Mouse (Mus musculus) lung, embryonic 15.5 days (tissue): Measurements from ENCODE around the gene Fam228b. TPM values are rescaled to one million over a fixed set of nuclear protein-coding genes. Genes with fewer than 3 reads are reported as not detected.
"Not testable (repeated sequence)": the region's sequence is repeated elsewhere in the genome, so short reads cannot be mapped to it uniquely, and the experiment has no call there.

Experiments
- ATAC-seq: fragments of 200-750 bp; cut with Nextera tagmentation; 2 replicates; pipeline ENCODE4 v1.8.0; 2017; ENCODE audit warnings: moderate number of reproducible peaks, borderline replicate concordance; ENCODE audit not compliant: low FRiP score, low TSS enrichment; ENCODE audit errors: extremely low read depth
- H3K27ac ChIP-seq: fragments of 300-500 bp; sonication (generic); 2 replicates; pipeline ENCODE4 v1.5.1; 2015; ENCODE audit warnings: moderate library complexity, mild to moderate bottlenecking, inconsistent platforms
- H3K27me3 ChIP-seq: fragments of 300-500 bp; sonication (generic); 2 replicates; pipeline ENCODE4 v1.6.1; 2015; ENCODE audit warnings: inconsistent platforms
- H3K36me3 ChIP-seq: fragments of 300-500 bp; sonication (generic); 2 replicates; pipeline ENCODE4 v1.6.1; 2015; ENCODE audit warnings: inconsistent platforms
- H3K4me1 ChIP-seq: fragments of 300-500 bp; sonication (generic); 2 replicates; pipeline ENCODE4 v1.6.1; 2015; ENCODE audit warnings: inconsistent platforms
- H3K4me2 ChIP-seq: fragments of 300-500 bp; sonication (generic); 2 replicates; pipeline ENCODE4 v1.6.1; 2015; ENCODE audit warnings: inconsistent platforms, mild to moderate bottlenecking, moderate library complexity
- H3K4me3 ChIP-seq: fragments of 300-500 bp; sonication (generic); 2 replicates; pipeline ENCODE4 v1.5.1; 2015; ENCODE audit warnings: mild to moderate bottlenecking, inconsistent platforms
- H3K9ac ChIP-seq: fragments of 300-500 bp; sonication (generic); 2 replicates; pipeline ENCODE4 v1.6.1; 2015; ENCODE audit warnings: inconsistent platforms
- H3K9me3 ChIP-seq: fragments of 300-500 bp; sonication (generic); 2 replicates; pipeline ENCODE4 v1.6.1; 2016; ENCODE audit warnings: inconsistent platforms
- WGBS: fragments of 180-500 bp; shearing (Covaris S2); methylation state at CpG from one replicate; pipeline ENCODE4 v1.1.7; 2015; 5-methylcytosine and 5-hydroxymethylcytosine counted together
- polyA plus RNA-seq: library from polyadenylated mRNA; unstranded; fragments of >200 nt; fragmentation: Nextera tagmentation; extraction: Ambion mirVana; gene quantifications from 2 replicates; pipeline ENCODE4 v1.2.1, GENCODE M21; 2015

Gene Fam228b
- polyA plus RNA-seq, 1 experiment from 2014 or later: 1.5 TPM

DNA sequence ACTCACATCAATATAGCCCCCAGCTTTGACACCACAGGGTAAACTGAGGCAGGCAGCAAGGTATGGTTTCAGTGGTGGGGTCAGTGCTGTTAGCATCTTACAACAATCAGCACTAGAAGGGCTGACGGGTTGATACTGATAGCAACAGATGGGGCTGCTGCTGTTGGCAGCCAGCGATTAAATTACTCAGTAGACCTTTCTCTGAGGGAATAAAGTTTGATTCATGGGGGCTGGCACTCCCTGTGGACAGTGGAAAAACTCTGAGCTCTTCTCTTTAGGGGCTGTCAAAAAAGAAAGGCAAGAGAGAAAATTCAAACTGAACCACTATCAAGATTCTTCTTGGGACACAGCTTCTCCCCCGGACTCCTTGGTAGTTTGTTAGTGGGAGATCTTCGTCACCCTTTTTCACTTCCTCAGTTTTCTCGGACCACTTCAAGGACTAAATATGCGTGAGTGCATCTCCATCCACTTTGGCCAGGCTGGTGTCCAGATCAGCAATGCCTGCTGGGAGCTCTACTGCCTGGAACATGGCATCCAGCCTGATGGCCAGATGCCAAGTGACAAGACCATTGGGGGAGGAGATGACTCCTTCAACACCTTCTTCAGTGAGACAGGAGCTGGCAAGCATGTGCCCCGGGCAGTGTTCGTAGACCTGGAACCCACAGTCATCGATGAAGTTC lies 12.8 kb upstream of the Fam228b start:
- ATAC-seq, H3K9me3 ChIP-seq, H3K4me3 ChIP-seq, H3K9ac ChIP-seq, H3K27me3 ChIP-seq, H3K4me1 ChIP-seq, H3K27ac ChIP-seq, H3K4me2 ChIP-seq, H3K36me3 ChIP-seq: not testable (repeated sequence)
- WGBS: 83% methylated on average over 9 of the region's 9 CpGs

- Histone ChIP-seq H3K27ac (no peak overlapping the region), H3K27me3 (no peaks in the 10 kb centered on the region), H3K9ac (no peak overlapping the region), H3K4me1 (no peaks in the 10 kb centered on the region), H3K36me3 (no peaks in the 10 kb centered on the region), H3K4me3 (no peak overlapping the region), H3K9me3 (no peaks in the 10 kb centered on the region), H3K4me2 (no peak overlapping the region)
- 93% methylated on average over 1 of the region's 1 CpGs for WGBS
- no peak for ATAC-seq
Observed at GRCm38 (mm10) chr12:4781270-4781669, 12.2 kb upstream of the Fam228b start.

DNA sequence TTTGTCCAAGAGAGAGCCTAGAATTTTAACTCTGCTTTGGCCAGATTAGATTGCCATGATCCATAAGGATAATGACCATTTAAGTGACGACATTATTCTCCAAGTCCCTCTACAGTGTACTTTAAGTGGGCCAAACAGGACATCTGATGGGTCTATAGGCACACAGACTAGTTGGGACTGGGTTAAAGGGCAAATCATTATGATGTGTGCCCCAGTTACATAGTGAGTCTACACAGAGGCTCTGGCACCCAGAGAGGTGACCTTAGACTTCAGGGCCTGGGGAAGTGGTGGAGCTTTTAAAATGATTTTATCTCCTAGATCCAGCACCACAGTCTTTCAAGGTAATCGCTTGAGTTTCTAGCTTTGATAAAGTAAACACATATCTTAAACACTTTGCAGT lies 11.2 kb upstream of the Fam228b start:
- 48% methylated on average over 2 of the region's 2 CpGs for WGBS
- no peak overlapping the region for H3K4me3 ChIP-seq
- ATAC-seq: no peak
- no peaks in the 10 kb centered on the region for H3K36me3 ChIP-seq
- H3K4me1 ChIP-seq: no peaks in the 10 kb centered on the region
- no peaks in the 10 kb centered on the region for H3K27me3 ChIP-seq
- no peak overlapping the region for H3K4me2 ChIP-seq
- no peaks in the 10 kb centered on the region for H3K9me3 ChIP-seq
- H3K27ac ChIP-seq: no peak overlapping the region
- no peak overlapping the region for H3K9ac ChIP-seq

DNA sequence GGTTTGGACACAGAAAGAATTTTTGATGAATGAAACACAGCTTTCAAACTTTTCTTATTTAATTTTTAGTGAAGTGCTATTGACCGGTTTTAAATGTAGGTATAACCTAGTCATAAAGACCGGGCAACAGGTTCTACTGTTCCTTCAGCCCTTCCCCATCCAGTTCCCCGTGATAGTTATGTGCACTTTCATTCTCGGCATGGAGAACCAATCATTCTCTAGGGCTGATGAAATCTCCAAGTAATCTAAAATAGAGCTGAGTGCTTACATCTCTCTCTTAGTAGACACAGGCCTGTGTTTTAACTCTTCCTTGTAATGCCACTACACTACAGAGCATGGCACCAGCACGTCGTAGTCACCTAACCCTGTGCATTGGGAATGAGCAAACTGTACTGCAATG lies 8.7 kb upstream of the Fam228b start:
- Histone ChIP-seq H3K4me2 (no peak overlapping the region), H3K4me3 (no peak overlapping the region), H3K9ac (no peak overlapping the region), H3K4me1 (no peaks in the 10 kb centered on the region), H3K9me3 (no peaks in the 10 kb centered on the region), H3K27ac (no peak overlapping the region), H3K27me3 (no peaks in the 10 kb centered on the region), H3K36me3 (no peaks in the 10 kb centered on the region)
- 81% methylated on average over 6 of the region's 6 CpGs for WGBS
- ATAC-seq: no peak

DNA sequence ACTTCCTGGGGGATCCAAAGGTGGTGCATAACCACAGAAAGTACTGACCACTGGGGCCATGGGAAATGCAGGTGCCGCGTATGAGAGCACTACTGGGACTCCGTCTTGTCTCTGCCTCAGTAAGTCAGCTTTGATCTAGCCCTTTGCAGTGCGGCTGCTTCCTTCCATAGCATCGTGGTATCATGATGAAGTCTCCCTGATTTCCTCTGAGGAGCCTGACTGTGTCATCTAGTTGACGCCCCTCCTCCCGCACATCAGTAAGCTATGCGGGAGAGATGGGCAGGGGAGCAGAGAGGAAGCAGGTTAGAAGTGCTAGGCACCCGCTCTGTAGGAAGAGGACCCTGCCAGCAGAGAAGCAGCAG lies 6.5 kb upstream of the Fam228b start:
- Histone ChIP-seq H3K27me3 (no peaks in the 10 kb centered on the region), H3K36me3 (no peaks in the 10 kb centered on the region), H3K9ac (no peak overlapping the region), H3K4me3 (no peak overlapping the region), H3K27ac (no peak overlapping the region), H3K4me2 (no peak overlapping the region), H3K9me3 (no peaks in the 10 kb centered on the region), H3K4me1 (no peaks in the 10 kb centered on the region)
- ATAC-seq: no peak
- WGBS: 65% methylated on average over 9 of the region's 9 CpGs

GRCm38 (mm10) chr12:4774895-4775587 lies 6.0 kb upstream of the Fam228b start:
- no peaks in the 10 kb centered on the region for H3K4me1 ChIP-seq
- no peak for ATAC-seq
- no peak overlapping the region for H3K4me3 ChIP-seq
- H3K27ac ChIP-seq: no peak overlapping the region
- H3K27me3 ChIP-seq: no peaks in the 10 kb centered on the region
- no peak overlapping the region for H3K9ac ChIP-seq
- H3K4me2 ChIP-seq: no peak overlapping the region
- H3K9me3 ChIP-seq: no peaks in the 10 kb centered on the region
- H3K36me3 ChIP-seq: no peaks in the 10 kb centered on the region
- WGBS: 78% methylated on average over 8 of the region's 8 CpGs

GRCm38 (mm10) chr12:4769333-4769723 lies 261 bp upstream of the Fam228b start:
- 0 out of 2 replicates have a peak, but pooled peaks cover 5% of the 10 kb centered on the region for H3K4me1 ChIP-seq
- peak overlapping the region; percentile 76 for H3K9ac ChIP-seq
- no peaks in the 10 kb centered on the region for H3K27me3 ChIP-seq
- no peak overlapping the region; the same call in 1 of the 2 replicates for H3K27ac ChIP-seq
- H3K4me3 ChIP-seq: peak overlapping the region; percentile 64
- H3K9me3 ChIP-seq: no peaks in the 10 kb centered on the region
- peak; percentile 16; the same call in 1 of the 2 replicates for ATAC-seq
- no peaks in the 10 kb centered on the region for H3K36me3 ChIP-seq
- 18% methylated on average over 13 of the region's 13 CpGs for WGBS
- peak overlapping the region; percentile 74 for H3K4me2 ChIP-seq

GRCm38 (mm10) chr12:4757060-4757459 lies 12.0 kb downstream of the Fam228b start:
- no peak for ATAC-seq
- Histone ChIP-seq H3K4me3 (no peak overlapping the region), H3K4me1 (no peaks in the 10 kb centered on the region), H3K4me2 (no peak overlapping the region), H3K27ac (no peak overlapping the region), H3K27me3 (no peaks in the 10 kb centered on the region), H3K9ac (no peak overlapping the region), H3K9me3 (no peaks in the 10 kb centered on the region), H3K36me3 (no peaks in the 10 kb centered on the region)
- 83% methylated on average over 1 of the region's 1 CpGs for WGBS

- not testable (repeated sequence) for H3K27me3 ChIP-seq, H3K9me3 ChIP-seq, ATAC-seq, H3K27ac ChIP-seq, H3K4me1 ChIP-seq, H3K9ac ChIP-seq, H3K4me2 ChIP-seq, H3K36me3 ChIP-seq, H3K4me3 ChIP-seq
- WGBS: 87% methylated on average over 4 of the region's 4 CpGs
Observed at GRCm38 (mm10) chr12:4754451-4754850, 14.6 kb downstream of the Fam228b start.

DNA sequence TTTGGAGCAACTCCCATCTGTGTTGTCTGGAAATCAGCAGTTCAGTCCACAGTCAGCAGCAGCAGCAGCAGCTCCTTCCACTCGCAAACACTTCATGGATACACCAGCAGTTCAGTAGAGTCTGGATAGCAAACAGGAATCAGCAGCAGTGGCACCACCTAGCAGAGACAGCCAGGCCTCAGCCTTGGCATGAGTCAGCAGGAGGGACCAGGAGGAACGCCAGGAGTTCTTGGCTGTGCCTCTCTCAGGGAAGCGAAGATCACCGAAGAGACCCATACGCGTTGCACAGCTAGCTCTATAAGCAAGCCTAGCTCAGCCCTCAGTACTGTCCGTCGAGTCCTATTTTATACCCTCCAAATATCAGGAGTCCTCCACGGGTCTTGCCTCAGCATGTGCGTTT lies 24.6 kb downstream of the Fam228b start:
- H3K4me3 ChIP-seq: no peak overlapping the region
- H3K27ac ChIP-seq: no peak overlapping the region
- no peaks in the 10 kb centered on the region for H3K27me3 ChIP-seq
- H3K9ac ChIP-seq: no peak overlapping the region
- no peak for ATAC-seq
- H3K9me3 ChIP-seq: no peaks in the 10 kb centered on the region
- 88% methylated on average over 10 of the region's 10 CpGs for WGBS
- H3K36me3 ChIP-seq: no peaks in the 10 kb centered on the region
- H3K4me1 ChIP-seq: no peaks in the 10 kb centered on the region
- H3K4me2 ChIP-seq: no peak overlapping the region

- H3K9ac ChIP-seq: no peak overlapping the region
- H3K27me3 ChIP-seq: no peaks in the 10 kb centered on the region
- no peak overlapping the region for H3K4me3 ChIP-seq
- WGBS: 81% methylated on average over 3 of the region's 3 CpGs
- ATAC-seq: no peak
- H3K36me3 ChIP-seq: no peaks in the 10 kb centered on the region
- H3K27ac ChIP-seq: no peak overlapping the region
- H3K4me2 ChIP-seq: no peak overlapping the region
- H3K9me3 ChIP-seq: no peaks in the 10 kb centered on the region
- no peaks in the 10 kb centered on the region for H3K4me1 ChIP-seq
Observed at GRCm38 (mm10) chr12:4742183-4742582, 26.9 kb downstream of the Fam228b start.

DNA sequence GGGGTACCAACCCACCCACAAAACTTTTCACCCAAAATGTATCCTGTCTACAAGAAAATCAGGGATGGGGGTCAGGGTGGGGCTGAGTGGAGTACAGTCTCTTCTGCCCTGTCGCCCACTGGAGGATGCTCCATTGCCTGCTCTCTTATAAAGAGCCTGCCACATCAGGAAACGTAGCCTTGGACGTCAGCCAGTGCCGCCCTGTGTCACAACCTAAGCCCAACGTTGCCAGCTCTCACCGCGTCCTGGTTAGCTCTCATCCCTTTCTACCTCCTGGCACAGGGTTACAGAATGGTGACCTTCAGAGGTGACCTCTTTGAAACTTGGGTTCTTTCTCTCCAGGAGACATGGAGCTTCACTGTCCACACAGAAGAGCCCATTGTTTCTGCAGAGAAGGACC lies 28.2 kb downstream of the Fam228b start:
- Histone ChIP-seq H3K27me3 (no peaks in the 10 kb centered on the region), H3K4me2 (no peak overlapping the region), H3K27ac (no peak overlapping the region), H3K9ac (no peak overlapping the region), H3K36me3 (no peaks in the 10 kb centered on the region), H3K4me1 (no peaks in the 10 kb centered on the region), H3K9me3 (no peaks in the 10 kb centered on the region), H3K4me3 (no peak overlapping the region)
- 74% methylated on average over 7 of the region's 7 CpGs for WGBS
- no peak for ATAC-seq
